Mouse (Mus musculus): Measurements from ENCODE around the gene Bach2. TPM values are rescaled to one million over a fixed set of nuclear protein-coding genes. Genes with fewer than 3 reads are reported as not detected.

Bach2 gene
- 10 to 100 TPM; 18.4 to 31.0 TPM for total RNA-seq (2023)

DNA sequence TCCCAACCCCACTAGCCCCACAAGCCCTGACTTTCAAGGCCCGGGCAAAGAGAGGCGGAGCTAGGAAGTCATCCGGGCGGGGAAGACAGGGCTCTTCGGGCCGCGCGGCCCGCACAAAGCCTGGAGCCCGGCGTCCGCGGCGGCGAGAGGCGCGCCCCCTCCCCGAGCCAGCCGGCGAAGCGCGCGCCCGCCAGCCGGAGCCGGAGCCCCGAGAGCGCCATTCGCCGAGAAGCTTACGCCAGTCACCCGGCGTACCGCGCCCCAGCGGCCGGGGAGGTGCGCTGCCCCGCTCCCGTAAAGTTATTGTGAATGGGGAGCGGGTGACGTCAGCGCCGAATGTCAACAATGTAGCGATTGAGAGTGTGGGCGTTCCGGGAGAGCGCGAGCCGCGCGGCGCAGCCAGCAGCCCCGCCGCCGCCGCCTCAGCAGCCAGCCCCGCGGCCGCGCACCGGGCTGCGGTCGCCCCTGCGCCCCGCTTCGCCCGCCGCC, at the start of gene Bach2:
Gene Bach2, plus strand, starts transcription at position 439 of the 489 bp plus-strand sequence.

DNA sequence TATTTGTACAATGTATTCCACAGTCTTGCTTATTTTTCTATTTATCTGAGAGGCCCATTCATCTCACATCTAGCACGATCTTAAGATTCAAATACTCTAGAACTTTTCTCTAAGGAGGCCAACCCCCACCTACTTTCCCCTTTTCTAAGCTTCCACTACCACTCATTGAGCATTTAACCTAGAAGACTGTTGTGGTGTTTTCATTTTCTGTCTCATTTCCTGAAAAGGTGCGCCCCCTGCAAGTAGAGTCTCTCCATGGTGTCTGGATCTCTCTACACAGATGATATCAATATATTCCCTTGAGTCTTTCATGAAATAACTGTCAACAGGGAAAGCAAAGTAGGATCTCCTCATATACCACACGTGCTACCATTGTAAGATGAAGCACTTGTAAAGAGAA, 364.1 kb downstream of the Bach2 start, which contains the start of gene Gja10:
Gene Gja10, minus strand, starts transcription at position 101 of the 400 bp plus-strand sequence.

DNA sequence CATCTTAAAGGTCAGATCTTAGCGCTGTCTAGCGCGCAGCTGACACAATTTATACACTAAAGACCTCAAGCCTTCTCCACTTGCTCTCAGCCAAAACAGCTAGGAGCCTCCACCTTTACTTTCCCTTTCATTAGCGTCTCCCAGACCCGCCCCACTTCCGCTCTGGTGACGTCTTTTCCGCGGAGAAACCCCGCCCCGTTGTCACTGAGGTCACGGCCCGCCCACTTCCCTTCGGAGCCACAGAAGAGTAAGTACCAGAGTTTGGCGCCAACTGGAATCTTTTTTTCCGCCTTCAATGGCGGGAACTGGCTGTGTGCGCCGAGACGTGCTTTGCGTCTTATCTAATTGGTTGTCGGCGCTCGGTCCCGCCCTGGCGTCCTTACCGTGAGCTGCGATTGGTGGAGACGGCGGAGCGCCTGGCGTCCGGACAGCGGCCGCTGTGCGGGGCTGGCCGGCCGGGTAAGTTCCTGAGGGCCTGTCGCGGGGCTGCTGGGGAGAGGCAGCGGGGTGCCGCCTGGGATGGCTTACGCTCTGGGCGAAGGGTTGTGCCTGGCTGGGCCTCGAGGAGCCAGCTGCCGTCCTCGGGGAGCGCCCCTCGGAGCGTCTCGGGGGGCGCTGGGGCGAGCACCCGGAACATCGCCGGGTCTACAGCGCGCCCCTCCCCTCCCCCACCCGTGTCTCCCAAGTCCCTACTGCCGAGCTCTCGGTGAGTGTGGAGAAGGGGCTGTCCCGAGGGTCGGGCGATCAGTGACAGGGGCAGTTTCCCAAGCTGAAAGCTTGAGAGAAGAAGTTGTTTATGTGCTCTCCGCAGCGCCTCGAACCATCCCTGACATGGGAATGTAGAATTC, 376.7 kb downstream of the Bach2 start, which contains the start of gene Casp8ap2:
Gene Casp8ap2, plus strand, starts transcription at position 418 of the 848 bp plus-strand sequence.

Measured in monocyte, adult 59 days (primary cell).